Mouse (Mus musculus): ENCODE data around the gene 6030452D12Rik.

Gene 6030452D12Rik

GRCm38 (mm10) chr8:106518763-106519162 lies 18.4 kb downstream of the 6030452D12Rik start:
- no peak for DNase-seq

- DNase-seq = no peak
Measured at GRCm38 (mm10) chr8:106520578-106520977, 20.3 kb downstream of the 6030452D12Rik start.

GRCm38 (mm10) chr8:106521845-106522244 lies 21.5 kb downstream of the 6030452D12Rik start:
- no peak for DNase-seq

- no peak for DNase-seq
Measured at GRCm38 (mm10) chr8:106526725-106527124, 26.4 kb downstream of the 6030452D12Rik start.

- peak; percentile 18 for DNase-seq
Measured at GRCm38 (mm10) chr8:106527241-106528036, 27.1 kb downstream of the 6030452D12Rik start.

- DNase-seq = no peak
Measured at GRCm38 (mm10) chr8:106528596-106529249, 28.4 kb downstream of the 6030452D12Rik start.

- no peak for DNase-seq
Measured at GRCm38 (mm10) chr8:106529885-106530482, 29.7 kb downstream of the 6030452D12Rik start.

- no peak for DNase-seq
Measured at GRCm38 (mm10) chr8:106530566-106530965, 30.2 kb downstream of the 6030452D12Rik start.

- DNase-seq = no peak
Measured at GRCm38 (mm10) chr8:106533709-106534108, 33.4 kb downstream of the 6030452D12Rik start.

GRCm38 (mm10) chr8:106534449-106534848 lies 34.1 kb downstream of the 6030452D12Rik start:
- peak; percentile 73 for DNase-seq

- DNase-seq = no peak
Measured at GRCm38 (mm10) chr8:106535448-106535847, 35.1 kb downstream of the 6030452D12Rik start.

GRCm38 (mm10) chr8:106539193-106539592 lies 38.9 kb downstream of the 6030452D12Rik start:
- DNase-seq = no peak

- DNase-seq = no peak
Measured at GRCm38 (mm10) chr8:106541002-106541401, 40.7 kb downstream of the 6030452D12Rik start.

- DNase-seq = no peak
Measured at GRCm38 (mm10) chr8:106543043-106543442, 42.7 kb downstream of the 6030452D12Rik start.

GRCm38 (mm10) chr8:106545149-106545548 lies 44.8 kb downstream of the 6030452D12Rik start:
- peak; percentile 32 for DNase-seq

GRCm38 (mm10) chr8:106546746-106547145 lies 46.4 kb downstream of the 6030452D12Rik start:
- DNase-seq = peak; percentile 16

GRCm38 (mm10) chr8:106548366-106548936 lies 48.1 kb downstream of the 6030452D12Rik start:
- DNase-seq = no peak

GRCm38 (mm10) chr8:106550906-106551305 lies 50.6 kb downstream of the 6030452D12Rik start:
- no peak for DNase-seq

GRCm38 (mm10) chr8:106554011-106554410 lies 53.7 kb downstream of the 6030452D12Rik start:
- DNase-seq = no peak

GRCm38 (mm10) chr8:106556068-106556645 lies 55.8 kb downstream of the 6030452D12Rik start:
- DNase-seq = no peak
